Mouse (Mus musculus): ENCODE results near the gene Cdkl1. TPM values are rescaled to one million over a fixed set of nuclear protein-coding genes. Genes with fewer than 3 reads are reported as not detected.

The Cdkl1 gene
- total RNA-seq, 2 experiments from 2014 or later, result 0.11 to 0.15 TPM

DNA sequence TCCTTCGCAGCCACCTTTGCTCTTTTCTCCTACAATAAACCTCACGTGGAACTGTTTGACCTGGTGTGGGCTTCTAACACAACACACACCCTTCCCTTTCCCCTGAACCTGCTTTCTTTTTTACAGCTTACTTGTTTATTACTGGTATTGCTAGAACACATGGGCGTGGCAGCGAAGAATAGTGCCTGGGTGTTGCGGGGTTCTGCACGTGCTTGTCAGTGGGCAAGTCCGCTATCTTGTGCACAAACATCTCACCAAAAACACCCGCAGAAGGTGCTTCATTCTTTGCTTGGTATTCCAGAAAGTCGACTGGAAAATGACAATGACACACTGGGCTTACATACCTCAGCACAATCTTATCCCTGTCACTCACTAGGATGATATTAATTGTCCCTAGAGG lies 5.6 kb downstream of the Cdkl1 start:
- no peak for ATAC-seq (ENCODE audit: poor library complexity, severe bottlenecking)

DNA sequence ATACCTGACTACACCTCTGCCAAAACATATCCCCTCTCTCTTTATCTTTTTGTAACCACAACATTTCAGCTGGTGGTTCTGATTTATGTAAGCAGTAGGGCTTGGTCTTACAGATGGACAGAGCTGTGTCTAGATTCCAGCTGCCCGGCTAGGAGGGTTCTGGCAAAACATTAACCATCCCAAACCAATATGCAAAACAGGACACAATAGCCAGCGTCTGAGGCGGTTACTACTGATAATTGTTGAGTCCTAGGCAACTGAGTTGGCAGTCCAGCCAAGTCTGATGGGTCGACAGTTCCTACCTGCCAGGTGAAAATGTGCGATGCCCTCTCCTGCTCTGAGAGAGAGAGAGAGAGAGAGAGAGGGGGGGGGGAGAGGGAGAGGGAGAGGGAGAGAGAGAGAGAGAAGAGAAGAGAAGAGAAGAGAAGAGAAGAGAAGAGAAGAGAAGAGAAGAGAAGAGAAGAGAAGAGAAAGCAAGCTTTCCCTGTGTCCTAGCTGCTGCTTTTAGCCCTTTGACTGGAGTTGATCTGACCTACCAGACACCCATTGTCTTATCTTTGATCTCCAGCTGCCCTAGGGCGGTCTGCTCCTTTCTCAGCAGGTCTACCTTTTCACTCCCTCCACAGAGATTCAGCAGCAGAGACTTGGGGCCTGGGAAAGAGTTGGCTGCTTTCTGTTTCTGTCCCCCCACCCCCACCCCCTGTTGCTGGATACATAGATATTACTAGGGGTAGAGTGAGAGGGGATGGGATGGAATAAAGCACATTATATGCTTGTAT lies 7.6 kb downstream of the Cdkl1 start:
- no peak for ATAC-seq (ENCODE audit: poor library complexity, severe bottlenecking)

DNA sequence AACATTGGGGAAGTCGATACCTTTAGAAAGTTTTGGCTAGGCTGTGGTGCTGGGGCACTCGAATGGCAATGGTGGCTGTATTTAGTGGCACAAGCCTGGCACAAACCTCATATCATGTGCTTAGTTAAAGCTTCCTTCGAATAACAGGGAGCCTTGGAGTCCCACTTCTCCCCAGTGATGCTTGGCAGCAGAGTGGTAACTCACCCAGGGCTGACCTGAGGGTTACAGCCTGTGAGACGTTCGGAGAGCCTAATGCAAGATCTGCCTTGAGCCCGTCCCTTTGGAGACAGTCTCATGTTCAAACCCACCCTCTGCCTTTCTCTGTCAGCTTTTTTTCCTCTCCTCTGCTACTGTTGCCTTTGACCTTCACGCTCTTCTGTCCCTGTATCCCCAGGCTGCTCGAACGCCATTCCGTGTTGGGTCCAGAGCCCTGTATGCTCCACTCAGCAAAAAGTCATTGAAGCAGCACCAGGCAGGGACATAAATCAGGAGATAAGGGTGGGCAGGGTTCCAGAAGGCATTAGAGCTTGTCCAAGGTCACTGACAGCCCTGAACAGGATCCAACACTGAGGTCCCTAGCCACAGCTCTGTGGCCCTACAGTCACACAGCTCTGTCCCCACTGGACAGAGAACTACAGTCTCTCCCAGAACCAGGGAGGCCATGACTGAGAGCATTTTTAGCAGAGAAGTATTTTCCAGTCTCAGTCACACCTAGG lies 9.0 kb downstream of the Cdkl1 start:
- no peak for ATAC-seq (ENCODE audit: poor library complexity, severe bottlenecking)

DNA sequence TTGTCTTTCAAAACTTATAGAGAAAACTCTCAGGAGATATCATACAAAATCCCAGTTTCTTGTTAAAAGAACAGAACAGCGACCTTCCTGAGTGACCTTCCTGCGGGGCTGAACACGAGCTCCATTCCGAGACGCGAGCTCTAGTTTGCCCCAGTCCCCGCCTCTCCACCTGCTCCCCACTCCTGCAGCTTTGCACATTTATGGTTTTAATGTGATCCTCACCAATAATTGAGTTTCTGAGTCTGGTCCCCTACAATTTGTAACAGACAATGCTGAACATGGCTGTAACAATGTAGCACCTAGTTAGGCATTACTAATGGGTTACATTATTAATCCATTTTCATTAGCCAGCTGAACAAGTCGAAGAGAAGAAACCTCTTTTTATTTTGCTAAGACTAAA lies 9.6 kb downstream of the Cdkl1 start:
- no peak for ATAC-seq (ENCODE audit: poor library complexity, severe bottlenecking)

DNA sequence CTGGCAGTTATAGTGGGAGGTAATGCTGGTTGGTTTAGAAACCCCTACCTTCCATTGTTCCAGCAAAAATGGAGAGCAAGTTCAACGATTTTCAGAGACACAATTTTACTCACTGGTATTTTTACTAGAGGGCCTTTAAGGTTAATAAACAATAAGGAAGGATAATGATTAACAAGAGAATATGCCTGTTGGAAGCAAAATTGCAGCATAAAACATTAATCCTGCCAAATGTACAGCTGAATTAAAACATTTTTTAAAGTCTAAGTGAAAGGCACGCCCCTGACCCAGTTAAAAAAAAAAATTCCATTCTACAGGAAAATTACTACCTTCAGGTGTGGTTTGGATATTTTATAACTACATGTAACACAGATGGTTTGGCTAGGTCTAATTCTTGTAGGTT lies 13.1 kb downstream of the Cdkl1 start:
- ATAC-seq (ENCODE audit: poor library complexity, severe bottlenecking), result no peak

DNA sequence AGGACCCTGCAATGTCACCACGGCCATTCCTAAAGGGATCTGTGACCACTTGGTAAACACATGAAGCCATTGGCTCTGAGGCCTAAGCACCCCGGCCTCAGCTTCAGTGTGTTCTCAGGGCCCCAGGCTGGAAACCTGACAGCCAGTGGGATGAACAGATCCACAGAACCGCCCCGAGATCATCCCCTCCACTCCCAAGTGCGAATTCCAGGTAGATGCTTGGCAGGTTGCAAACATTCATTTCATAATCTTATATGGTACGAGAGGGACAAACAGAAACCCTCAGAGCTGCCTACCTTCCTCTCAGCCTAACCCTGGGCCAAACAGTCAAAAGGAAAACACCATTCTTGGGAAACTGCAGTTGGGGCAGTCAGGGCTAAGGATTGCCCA lies 13.7 kb downstream of the Cdkl1 start:
- ATAC-seq (ENCODE audit: poor library complexity, severe bottlenecking), result no peak

DNA sequence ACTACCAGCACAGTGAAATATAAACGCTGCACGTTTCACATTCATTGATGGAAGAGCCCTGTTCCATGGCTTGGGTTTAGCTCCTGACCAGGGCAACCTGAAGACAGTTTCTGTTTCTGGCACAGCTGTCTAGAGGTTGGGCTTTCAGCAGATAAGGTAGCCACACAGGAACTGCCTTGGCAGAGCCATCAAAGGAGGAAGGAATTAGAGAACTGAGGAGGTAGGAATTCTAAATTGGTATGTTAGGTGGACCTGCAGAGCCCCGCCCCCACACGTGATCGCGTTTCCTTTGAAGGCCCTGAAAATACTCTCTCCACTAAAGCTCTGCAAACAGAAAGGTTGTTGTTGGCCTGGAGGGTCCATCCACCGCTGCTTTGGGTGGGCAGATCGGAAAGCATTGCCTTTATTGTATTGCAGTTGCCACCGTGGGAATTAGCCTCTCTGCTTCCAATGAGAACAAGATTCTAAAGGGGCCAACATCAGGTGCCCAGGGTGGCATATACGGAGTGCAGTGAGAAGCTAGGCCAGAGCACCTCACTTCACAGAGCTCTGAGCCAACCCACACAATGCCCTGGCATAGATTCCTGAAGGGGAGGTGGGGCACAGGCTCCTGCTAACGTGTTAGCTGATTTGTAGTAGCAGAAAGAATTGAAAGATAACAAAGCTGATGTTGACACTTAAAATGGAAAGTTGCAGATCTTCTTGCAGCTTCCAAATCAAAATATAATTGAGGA lies 14.3 kb downstream of the Cdkl1 start:
- ATAC-seq (ENCODE audit: poor library complexity, severe bottlenecking), result peak; percentile 45

DNA sequence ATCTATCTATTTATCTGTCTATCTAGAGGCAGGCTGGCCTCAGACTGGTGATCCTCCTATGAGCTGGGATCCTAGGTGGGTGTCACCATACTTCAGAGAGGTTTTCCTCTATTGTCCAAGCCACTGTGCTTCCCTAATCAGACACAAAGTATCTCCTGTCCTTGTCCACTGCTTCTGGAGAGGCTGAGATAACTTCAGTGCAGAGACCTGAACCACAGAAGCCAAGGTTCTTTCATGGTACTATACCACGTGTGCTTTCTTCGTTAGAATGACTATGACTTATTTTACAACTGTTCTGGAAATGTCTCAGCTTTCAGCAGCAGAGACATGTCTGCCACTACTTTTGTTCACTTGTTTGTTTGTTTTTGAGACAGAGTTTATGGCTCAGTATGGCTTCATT lies 22.2 kb downstream of the Cdkl1 start:
- no peak for ATAC-seq (ENCODE audit: poor library complexity, severe bottlenecking)

DNA sequence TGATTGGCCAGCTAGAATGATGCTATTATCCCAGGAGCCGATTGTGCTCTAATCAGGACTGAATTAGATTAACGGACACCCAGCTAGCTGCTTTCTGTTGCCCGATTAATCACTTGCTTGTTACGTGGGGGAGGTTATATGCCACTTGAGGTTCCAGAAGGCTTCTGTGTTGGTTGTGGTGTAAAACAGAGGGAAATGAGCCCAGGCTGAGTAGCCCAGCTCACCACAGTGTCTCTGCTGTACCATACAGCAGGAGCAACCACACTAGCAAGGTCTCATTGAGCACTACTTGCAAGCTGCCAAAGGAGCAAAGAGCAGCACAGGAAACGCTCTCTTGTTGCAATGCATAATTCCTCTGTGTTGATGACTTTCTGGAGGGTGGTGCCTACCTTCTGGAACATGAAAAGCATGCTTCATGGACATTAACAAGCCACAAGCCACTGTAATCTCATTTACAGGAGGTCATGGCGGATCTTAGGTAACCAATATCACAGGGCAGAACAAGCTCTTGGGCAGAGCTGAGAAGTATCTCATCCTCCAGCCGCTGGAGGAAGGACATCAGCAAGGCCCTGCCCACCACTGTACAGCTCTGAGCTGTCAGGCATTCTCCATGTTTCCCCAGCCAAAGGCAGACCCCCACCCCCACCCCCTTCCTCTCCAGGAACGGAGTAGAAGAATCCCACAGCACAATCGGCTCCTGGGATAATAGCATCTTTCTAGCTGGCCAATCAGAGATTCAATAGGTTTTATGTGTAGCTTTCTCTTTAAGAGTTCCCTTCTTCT lies 23.4 kb downstream of the Cdkl1 start:
- ATAC-seq (ENCODE audit: poor library complexity, severe bottlenecking), result no peak

DNA sequence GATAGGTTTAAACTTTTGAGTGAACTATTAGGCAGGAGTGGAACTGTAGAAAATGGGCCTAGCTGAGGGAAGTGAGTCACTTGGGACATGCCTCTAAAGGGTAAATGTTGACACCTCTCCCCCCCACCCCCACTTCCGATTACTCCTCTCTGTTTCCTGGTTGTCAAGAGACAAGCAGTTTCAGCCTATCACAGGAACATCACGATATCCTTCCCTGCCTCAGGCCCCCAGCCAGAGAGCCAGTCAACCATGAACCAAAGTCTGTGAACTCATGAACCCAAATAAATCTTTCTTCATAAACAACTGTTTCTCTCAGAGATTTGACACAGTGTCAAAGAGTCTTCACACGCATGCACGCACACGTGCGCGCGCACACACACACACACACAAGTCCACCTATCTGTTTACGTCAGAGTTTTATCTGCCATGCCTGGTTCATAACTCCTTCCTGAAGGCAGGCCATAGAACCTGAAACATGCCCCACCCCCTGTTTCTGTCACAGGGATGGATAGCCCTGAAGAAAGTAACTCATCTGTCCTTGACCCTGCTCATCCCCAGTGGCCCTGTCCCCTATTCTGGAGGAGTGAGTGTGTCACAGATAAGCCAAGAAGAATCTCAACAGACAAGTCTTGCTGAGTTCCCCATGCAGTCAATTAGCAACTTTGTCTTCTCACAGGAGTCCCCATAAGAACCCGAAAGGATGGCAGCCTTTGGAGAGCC lies 24.7 kb downstream of the Cdkl1 start:
- peak; percentile 75 for ATAC-seq (ENCODE audit: poor library complexity, severe bottlenecking)

DNA sequence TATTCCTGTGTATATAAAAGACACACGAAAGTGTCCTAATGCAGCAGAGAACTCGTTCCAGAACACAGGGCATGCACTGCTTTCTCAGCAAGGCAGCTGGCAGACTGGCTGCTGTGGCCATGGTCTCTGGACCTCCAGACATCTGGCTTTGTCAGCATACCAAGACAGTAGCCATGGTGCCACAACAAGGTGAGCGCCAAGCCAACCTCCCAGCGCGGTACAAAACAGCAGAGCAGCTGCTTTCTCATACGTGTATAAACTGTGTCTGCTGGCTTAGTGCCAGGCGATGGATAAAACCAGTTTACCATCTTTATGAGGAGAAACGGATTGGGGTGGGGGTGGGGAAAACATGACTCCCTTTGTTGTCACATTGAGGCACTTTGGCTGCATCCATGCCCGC lies 25.5 kb downstream of the Cdkl1 start:
- no peak for ATAC-seq (ENCODE audit: poor library complexity, severe bottlenecking)

DNA sequence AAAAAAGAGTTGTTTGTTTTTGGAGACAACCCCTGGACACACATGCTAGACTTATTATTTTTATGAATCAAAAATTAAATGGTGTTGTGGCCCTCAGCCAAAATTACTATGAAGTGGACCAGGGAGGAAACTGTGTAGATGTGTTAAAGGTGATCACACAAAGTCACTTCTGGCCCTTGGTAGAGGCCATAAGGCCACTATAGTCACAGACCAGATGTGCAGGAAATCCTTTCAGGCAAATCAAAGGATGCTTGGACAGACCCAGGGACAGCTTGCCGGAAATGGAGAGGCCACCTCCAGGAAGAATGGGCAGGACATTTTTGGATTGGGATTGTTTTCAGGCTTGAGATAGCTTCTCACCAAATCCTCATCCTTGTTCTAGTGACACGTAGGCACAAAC lies 29.5 kb downstream of the Cdkl1 start:
- ATAC-seq (ENCODE audit: poor library complexity, severe bottlenecking), result no peak

DNA sequence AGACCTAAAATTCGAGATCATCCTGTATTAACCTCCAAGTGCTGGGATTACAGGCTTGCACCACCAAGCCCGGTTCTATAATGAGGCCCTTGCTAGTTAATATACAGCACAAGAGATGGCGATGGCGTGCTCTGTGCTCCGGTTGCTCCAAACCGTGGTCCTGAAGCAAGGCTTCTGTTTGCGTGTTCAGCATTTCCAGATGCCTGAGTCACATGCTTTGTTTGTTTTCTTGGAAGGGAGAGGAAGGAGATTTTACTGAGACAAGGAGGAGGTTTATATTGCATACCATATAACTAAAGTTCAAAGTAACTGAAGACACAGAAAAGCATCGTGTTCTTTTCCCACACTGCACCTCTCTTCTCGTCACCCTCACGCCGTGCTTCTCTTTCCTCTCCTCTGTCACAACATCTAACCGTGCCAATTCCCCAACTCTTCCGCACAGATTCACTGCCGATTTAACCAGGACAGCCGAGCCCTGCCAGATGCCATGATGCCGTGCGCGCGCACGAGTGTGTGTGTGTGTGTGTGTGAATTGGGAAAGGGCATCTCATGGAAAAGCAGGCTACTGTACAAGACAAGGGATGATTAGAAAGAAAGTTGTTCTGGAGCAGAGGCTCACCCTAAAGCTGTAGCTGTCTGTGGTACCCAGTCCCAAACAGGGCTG lies 30.2 kb downstream of the Cdkl1 start:
- no peak for ATAC-seq (ENCODE audit: poor library complexity, severe bottlenecking)

DNA sequence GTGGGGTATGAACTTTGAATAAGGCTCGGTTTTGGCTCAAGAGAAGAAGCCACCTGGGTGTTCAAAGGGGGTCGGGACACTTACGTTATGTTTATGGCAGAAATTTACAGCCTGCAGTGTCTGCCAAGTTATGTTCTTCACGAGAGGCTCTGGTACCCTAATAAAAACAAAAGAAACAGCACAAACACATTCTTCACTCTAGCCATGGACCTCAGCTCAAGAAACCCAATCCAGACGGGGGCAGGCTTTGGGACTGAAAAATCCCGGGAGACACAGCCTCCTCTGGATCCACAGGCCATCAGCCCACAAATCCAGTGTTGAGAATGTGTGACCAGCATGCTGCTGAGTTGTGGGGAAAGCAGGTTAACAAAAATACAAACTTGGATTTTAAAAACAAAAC lies 31.1 kb downstream of the Cdkl1 start:
- no peak for ATAC-seq (ENCODE audit: poor library complexity, severe bottlenecking)

DNA sequence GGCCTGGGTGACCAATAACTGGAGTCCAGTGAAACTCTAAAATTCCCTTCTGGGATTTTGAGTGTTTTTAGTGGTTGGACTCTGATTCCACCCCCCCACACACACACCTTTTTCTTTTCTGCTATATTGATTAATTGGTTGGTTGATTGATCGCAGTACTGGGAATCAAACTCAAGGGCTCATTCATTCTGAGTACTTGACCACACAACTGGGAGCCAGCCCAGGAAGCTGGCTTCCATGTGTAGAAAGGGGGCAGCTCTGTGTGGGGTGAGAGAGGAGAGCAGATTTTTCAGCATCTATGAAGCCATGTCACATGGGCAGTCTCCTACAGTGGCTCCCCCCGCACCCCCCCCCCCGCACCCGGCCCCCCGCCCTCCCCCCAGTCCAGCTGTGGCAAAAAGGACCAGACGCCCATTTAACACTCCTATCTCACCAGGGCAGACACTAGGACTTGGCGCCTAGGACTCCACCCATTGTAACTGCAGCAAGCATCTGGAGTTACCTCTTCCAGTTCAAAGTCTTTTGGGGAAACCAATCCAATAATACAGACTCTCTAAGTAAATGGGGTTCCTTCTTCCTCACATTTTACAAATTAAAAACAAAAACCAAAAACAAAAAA lies 31.7 kb downstream of the Cdkl1 start:
- ATAC-seq (ENCODE audit: poor library complexity, severe bottlenecking), result no peak

DNA sequence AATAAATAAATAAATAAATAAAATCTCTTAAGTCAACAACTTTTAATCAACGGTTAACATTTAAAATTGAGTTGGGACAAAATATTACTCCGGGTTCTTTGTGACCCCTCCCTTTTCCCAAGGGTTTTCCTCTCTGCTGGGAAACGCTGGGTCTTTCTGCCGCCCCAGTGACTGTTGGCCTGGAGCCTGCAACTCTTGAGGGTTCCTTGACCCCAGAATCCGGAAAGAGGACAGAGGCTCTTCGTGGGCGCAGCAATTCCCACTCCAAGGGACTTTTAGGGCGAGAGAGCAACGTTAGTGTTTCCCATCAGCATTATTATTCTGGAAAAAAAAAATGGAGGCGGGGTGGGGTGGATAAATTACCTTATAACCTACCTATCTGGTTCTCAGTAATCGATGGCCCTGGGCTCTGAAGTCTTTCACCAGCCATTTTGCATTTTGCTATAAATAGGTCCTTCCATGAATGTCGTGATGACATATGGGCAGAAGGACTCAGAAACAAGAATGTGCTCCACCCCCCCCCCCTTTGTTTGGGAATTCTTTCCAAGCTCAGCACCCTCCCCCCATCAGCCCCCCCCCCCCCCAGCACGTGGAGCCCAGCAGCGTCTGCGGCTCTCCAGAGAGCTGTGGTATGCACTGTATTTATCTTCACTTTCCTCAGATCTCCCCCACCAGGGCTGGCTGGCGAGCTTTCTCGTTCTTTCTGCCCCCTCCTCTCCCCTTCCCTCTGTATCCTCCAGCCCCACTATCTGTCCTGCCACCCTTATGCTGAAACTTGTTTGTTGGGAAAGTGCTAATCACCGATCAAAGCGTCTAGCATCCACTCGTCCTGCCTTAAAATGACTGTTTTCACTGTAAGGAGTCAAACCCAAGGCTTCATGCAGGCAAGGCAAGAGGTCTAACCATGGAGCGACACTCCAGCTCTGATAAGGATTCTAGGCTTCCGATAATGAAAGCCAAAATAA lies 32.6 kb downstream of the Cdkl1 start:
- ATAC-seq (ENCODE audit: poor library complexity, severe bottlenecking), result no peak

DNA sequence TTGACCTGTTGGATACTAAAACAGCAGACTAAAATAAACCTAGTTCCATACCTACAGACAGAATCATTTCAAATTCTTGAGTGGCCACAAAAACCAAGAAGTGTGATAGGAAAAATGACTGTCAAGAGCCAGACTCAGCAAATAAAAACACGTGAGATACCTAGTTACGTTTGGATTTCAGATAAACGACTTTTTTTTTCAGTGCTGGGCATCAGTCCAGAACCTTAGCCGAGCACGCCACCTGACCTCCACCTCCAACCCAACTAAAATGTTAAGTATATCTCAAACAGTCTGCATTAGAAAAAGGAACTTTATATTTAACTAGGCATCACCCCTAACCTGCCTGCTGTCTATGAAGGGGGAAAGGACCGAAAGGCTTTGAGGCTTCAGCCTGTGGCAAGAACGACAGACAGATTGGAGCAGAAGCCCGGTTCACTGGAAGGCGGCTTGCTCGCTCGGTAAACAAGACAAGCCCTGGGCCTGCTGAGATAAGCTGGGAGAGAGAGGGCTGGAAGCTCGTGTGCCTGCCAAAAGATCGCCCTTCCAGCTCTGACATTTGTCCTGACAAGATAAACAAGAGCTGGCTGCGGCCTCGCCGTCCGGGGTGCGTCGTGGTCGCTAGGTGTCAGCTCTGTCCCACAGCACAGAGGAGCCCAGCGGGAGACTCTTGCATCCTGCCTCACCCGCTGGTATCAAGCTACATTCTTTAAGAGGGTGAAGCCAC lies 33.5 kb downstream of the Cdkl1 start:
- ATAC-seq (ENCODE audit: poor library complexity, severe bottlenecking), result peak; percentile 93

DNA sequence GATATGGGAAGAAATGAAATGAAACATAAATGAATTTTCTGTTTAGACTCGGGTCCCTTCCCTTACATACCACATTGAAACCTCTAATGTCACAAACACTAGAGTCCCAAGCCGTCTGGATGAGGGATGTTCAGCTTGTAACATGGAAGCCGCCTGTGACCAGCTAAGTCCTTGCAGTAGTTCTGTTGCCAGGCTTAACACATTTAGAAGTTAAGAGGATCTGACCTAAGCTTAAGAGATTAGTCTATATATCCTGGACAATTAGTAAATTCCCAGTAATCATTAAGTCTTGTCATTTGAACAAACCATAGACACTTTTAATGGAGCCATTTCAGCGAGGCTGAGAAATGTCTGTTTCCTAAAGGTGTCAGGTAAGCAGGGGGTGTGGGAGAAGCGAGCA lies 35.1 kb downstream of the Cdkl1 start:
- no peak for ATAC-seq (ENCODE audit: poor library complexity, severe bottlenecking)
